In genomic region chr3:135407351-135407750, GRCm38 (mm10) we compare ENCODE assay signal across 14 mouse cellular contexts. TPM values are rescaled to one million over a fixed set of nuclear protein-coding genes. Genes with fewer than 3 reads are reported as not detected.
DNase-seq lines count a peak whose midpoint lies in the region.
"Had no signal": no experiment of that assay in that cellular context is flagged by ENCODE, and none has a peak within 500 bp of the region (broad histone marks: within the 10 kb centered on the region; RNA-seq: fewer than 3 reads in every experiment).

No protein-coding gene starts in this region.

- intact Hi-C loops in heart, postnatal 10 days (cut with DNase I), result no loop called here

- DNase-seq in heart, adult 11 months, result peak; percentile 67
- DNase-seq in heart, postnatal 10 days, result no peak
- DNase-seq in CD4-positive helper T cell, adult 2 months (ENCODE audit: low read depth, low spot score), result peak; percentile 14
- DNase-seq in naive thymus-derived CD4-positive, alpha-beta T cell, adult 2 months (ENCODE audit: low read depth), result peak; percentile 42
- no peak for DNase-seq in gastrocnemius, postnatal 25 days
- DNase-seq: adrenal gland, adult 8-10 months; adrenal gland, postnatal 14 days; adrenal gland, postnatal 36 days; cerebellum, adult 11-12 months; cerebellum, adult 2 months; cerebellum, adult 9-10 months; cerebellum, postnatal 10 days; cerebellum, postnatal 25 days; forebrain, postnatal 0 days had no signal

RNA-seq across cellular contexts. Expression of gene Cisd2, which starts 16.4 kb away (rescaled TPM):
- total RNA-seq in heart, postnatal 10 days (2021), result 10 to 100 TPM; 38.5 to 41.7 TPM
- total RNA-seq in gastrocnemius, postnatal 25 days (2021), result 10 to 100 TPM; 27.9 to 29.2 TPM

RNA-seq across cellular contexts. Expression of gene Ube2d3, which starts 30.6 kb away (rescaled TPM):
- 100 to 1,000 TPM; 358 to 365 TPM for total RNA-seq in heart, postnatal 10 days (2021)
- 100 to 1,000 TPM; 281 to 301 TPM for total RNA-seq in gastrocnemius, postnatal 25 days (2021)

RNA-seq across cellular contexts. Expression of gene Slc9b1, which starts 59.5 kb away (rescaled TPM):
- total RNA-seq in heart, postnatal 10 days (2021), result under 1 TPM; 0.45 to 0.60 TPM
- not detected for total RNA-seq in gastrocnemius, postnatal 25 days (2021)
- total RNA-seq: forebrain, postnatal 0 days had no signal

Comparison
In these comparisons a context has a peak if more than half of its experiments do, and no peak if none do; other contexts are left out.
1. DNase-seq: peak in heart, adult 11 months (single experiment), CD4-positive helper T cell, adult 2 months (single experiment) and naive thymus-derived CD4-positive, alpha-beta T cell, adult 2 months (single experiment); none in heart, postnatal 10 days (0 of 2) and gastrocnemius, postnatal 25 days (single experiment).